Mouse (Mus musculus) cerebellum, adult 9-10 months (tissue): ENCODE measurements at regions not wholly inside any gene's neighbourhood (a gene's known extent, or its start where the extent isn't known, plus 50 kb on each side); places are given as distances from the start of the nearest gene placed in this dataset.

Experiments
- DNase-seq: peaks from one replicate; pipeline ENCODE4 v3.0.0; 2022

DNA sequence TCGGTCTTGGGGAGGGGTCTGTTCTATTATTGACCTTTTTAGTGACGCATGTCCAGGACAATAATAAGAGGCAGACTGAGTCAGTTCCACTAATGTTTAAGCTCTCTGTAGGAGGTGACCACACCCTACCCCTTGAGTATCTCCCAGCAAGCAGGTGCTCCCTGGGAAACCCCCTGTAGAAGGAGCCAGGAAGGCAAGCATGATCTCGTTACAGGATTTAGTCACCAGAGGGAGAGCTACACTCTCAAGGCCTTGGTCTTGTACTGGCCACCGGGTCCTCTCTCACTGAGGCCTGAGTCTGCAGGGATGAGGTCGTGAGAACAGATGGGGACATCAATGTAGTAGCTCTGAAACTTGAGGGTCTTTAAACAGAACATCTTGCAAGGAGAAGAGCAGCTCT, 55.3 kb upstream of the Ccnd2 start:
- no peak for DNase-seq

DNA sequence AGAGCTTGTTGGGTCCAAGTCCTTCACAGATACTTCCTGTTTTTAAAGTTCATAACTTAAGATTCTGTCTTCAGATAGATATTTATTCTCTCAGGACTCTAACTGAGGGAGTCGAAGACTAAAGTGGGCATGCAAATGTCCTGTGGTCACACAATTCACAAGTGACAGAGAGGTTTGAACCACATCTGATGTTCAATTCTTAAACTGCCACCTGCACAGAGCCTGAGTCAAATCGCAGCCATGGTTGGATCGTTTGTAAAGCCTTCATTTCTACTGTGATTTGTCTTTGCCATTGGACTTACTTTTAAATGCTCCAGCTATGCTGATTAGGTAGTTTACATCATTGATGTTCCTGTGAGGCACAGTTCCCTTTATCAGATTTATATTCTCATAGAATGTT, 61.4 kb upstream of the Ccnd2 start:
- DNase-seq, result no peak

DNA sequence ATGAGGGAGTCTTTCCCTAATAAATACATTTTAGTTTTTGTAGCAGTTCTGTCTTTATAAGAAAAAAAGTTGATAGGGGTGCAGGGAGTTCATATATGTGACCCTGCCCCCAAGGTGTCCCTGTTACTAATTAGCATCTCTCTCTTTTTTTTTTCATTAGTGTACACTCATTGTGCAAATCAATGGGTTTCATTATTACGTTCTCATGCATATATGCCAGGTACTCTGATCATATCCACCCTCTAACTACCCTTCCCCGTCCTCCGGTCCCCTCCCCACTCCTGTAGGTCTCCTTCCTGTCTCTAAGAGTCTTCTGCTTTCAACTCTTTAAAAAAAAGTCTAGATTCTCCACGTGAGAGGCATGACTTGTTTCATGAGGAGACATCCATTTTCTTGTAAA, 63.9 kb upstream of the Ccnd2 start:
- DNase-seq, result no peak

DNA sequence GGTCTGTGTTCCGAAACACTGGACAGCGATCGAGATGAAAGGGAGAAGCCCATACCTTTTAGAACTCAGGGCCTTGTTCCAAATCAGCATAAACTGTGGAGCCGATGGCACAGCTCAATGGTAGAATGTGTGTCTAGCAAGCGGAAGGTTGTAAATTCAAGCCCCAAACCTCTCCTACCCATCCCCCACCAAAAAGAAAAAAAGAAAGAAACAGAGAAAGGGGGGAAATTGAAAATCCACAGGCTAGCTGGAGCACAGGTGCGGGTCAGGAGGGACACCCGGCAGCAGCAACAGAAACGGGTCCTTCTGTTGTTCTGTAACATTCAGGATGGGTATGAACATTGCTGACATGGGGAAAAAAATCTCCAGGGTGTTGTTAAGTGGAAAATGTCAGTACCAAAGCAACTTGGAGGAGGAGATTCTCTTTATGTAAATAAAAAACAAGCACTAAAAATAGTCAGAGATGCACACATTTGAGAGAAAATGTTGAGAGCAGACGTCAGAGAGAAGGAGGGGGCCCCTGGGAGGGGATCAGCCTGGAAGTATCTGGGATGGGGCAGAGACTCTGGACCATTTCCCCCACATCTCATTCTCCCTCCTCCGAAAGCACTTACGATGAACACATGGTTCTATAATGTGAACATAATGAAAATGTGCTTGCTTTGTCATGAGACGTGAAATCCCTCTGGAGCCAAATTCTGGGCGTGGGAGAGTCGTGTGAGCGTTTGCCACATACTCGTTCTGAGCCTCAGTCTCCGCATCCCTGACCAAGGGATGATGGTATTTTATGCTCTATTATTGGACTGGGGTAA, 66.8 kb upstream of the Ccnd2 start:
- DNase-seq, result no peak

DNA sequence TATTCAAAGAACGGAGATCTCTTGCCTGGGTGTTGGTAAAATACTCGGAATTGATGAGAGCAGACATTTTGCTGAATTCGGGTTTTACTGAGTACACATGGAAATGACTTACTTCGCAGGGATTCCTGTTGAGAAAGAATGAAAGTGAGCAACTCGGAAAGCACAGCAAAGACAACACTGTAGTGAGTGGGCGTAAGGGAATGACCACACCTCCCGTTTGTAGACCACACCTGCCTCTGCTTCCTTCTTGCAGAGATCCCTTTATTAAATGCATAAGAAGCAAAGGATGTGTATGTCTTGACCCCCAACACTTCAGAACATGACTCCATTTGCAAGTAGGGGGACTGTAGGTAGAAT, 67.4 kb upstream of the Ccnd2 start:
- DNase-seq, result no peak

DNA sequence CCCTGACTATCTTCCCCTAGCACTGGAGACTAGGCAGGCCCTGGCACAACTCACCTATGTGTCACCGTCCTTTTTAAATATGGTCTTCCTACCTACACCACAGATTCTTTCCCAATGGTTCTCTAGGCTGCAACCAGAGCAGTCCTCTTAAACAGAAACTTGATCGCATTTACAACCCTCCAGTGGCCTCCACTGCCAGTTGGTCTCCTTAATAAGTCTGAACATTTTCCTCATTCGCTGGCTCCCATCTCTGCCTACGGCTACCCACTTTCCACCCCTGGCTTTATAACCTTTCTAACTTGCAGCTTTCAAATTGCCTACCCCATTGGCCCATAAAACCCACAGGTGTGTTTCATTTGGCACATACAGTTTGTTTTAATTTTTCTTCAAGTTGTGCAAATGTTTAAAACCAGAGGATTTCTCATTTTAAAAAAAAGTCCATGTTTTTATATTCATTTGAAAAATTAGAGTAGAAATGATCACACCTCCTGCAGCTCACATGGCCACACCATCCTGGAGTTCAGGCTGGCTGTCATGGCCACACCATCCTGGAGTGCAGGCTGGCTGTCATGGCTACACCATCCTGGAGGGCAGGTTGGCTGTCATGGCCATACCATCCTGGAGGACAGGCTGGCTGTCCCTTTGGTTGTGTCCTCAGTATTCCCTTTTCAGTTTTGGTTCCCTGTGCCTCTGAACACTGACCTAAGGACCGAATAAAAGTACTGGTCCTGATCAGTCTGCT, 74.4 kb upstream of the Ccnd2 start:
- no peak for DNase-seq

DNA sequence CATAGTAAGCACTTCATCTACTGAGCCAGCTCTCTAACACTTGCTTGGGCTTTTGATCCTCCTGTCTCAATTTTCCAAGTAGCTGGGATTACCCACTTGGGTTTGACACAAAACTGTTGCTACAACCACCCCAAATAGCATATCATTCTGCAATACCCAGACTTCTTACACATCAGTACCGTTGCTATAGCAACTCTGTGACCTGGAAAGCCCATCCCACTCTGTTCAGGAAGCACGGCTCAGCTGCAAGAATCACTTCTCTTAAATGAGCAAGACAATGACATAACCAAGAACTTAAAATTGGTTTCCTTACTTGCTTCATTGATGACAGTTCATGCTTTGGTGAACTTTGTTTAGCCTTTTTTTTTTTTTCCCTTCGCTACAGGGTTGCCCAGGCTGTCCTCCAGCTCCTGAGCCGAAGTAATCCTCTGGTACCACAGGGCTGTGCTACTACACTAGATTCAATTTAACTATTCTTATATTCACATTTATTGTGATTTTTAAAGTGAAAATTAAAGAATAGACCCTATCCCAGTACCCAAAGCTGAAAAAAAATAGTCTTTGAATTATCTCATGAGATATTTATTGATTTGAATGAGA, 84.6 kb upstream of the Ccnd2 start:
- DNase-seq, result no peak

DNA sequence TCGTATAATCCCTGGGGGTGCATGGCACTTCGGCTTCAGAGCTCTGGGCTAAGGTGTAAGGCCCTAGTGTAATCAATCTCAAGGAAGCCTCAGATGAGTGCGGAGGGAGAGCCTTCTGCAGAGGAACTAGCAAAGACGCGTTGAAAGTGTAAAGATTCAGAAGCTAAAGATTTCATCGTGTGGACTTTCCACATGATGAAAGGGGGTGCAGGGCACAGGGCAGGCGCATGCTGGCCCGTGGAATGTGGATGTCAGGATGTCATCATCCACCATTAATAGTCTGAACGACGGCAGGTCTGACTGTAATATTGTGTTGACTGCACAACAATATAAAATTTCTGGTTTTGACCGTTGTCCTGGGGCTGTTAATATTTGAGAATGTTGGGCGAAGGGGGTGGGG, 85.2 kb upstream of the Ccnd2 start:
- DNase-seq, result no peak

DNA sequence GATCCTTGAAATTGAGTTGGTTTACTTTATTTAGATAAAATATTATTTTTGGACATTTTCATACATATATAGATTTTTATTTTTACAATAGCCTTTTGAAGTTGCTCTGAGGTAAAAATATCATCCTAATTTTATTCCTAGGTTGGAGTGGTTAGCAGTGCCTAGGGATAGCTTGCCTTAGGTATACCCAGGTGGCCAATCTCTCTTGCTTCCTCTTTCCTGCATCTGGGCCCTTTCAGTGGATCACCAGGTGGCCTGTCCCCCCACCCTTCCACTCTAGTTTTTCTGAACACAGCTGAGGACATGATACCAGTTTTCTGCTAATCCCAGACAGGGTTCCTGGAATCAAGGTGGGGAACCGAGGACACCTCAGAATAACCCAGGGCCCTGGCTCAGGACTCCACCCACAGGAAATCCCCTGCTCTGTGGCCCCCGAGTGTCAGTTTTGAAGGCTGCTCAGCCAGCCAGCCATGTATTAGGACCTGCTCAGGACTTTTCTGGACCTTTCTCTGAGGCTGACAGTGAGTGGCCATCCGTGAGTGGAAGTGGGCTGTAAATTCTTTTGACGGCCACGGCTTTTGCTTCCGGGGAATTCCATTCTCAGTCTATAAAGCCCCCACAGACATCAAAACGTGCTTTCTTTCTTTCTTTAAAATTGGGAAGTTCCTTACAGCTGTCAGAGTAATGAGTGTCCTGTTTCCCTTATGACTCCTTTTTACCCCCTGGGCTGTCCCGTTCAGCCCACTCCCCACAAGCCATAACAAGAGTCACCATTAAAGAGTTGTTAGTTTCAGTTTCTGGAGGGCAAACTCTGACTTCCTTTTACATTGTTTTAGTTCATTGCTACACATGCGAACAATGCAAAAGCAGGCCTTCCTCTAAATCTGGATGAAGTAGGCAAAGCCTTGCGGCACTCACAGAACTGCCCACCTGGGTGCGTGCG, 87.8 kb upstream of the Ccnd2 start:
- no peak for DNase-seq

DNA sequence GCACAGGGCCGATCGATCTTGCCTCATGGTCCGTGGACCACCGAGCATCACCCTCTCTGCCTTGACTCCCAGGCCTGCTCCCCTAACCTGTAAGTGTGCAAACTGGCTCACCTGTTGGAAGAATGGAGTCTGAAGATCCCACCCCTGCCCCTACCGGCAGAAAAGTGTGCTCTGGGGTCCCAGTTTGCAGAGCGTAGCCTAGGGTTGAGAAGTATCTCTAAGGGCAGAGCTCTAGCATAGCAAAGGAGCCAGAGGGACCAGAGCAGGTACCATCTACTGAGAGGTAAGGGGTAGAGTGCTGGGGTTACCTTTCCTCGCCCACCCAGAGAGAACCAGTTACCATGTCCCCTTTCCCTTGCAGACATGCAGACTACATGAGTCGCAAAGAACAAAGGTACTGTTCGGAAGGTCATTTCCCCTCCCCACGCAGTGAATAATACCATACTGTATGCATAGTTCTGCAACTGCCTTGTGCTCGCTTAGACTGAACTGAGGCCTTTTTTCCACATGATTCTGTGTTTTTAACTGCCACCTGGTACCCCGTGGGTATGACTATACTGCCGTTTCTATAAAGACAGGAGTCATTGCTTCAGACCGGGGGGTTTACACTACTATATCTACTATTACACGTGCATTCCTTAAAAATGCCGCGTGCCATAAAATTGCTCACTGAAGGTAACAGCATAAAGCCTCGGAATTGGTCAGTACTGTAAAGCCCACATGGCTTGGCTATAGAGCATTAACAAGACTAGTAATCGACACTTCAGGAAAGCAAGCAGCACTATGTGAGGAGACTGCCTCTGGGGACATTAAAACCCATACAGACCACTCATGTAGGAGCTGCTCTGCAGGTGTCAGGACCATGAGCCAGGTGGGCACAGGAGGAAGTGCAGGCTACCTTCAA, 88.7 kb upstream of the Ccnd2 start:
- no peak for DNase-seq

DNA sequence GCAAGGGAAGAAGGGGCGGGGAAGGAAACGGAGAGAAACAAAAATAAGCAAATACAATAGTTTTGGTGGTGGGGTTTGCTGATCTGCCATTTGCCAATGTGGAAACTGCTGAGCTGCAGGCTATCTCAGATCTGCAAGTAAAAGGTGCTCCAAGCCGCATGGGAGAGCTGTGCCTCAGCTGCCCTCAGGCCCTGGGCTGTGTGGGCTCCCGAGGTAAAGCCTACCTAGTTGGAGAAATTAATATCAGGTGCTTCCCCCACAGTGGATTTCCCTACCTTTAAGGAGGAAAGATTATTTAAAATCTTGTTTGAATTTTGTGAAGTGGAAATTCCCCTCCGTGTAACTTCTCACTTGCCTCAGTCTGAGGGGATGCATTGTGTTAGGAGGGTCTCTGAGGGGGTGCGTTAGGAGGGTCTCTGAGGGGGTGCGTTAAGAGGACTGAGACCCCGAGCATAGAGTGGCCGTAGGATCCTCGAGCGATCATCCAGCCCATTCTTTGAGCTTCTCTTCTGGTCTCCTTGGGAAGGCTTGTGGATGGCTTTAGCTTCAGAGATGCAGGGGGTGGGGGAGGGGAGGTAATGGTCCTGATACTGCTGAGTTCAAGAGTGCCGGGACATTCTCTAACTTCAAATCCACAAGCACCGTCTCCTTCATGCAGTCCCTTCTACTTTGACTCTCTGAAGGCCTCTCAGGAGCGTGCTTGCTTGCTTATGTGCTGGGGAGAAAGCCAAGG, 89.9 kb upstream of the Ccnd2 start:
- DNase-seq, result no peak

DNA sequence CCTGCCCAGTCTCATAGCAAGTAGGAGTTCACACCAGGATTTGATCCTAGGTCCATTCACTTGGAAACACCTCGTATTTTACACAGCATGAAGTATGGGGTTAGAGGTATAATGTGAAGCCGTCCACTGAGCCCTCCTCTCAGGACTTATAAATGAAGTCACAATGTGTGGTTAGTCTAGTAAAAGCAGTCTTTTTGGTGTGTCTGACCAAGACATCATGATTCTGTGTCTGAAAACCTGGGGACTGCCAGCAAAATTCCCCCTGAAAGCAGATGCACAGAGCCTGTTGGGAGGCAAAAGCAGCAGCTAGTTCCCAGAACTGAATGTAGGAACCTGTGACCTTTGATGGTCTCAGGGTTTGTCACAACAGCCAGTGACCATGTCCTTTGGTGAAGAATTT, 91.0 kb upstream of the Ccnd2 start:
- DNase-seq, result no peak

DNA sequence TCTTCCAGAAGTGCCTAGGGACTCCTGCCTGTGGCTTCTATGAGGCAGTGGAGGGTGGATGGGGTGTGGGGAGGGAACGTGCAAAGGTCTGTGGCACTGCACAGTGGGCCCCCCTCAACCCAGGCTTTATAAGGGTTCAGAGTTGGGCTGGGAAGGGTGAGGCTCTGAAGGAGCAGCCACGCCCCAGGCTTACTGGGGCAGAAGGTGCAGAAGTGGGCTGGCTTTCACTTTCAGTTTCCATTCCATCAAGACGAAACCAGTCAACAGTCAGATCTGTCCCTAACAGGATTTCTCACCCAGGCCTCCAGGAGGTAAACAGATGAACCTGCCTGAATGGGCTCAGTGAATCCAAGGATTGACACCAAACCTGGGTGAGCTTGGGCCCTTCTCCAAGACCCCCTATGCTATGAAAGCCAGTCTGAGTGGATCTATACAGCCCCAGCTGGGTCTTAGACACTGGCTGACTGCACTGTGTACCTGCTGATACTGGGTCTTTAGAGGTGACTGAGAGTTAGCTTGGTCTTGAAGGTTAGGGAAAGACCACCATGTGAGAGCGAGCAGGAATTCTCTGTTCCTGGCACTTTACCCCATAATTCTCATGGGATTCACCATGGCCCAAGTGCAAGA, 93.9 kb upstream of the Ccnd2 start:
- DNase-seq, result no peak

DNA sequence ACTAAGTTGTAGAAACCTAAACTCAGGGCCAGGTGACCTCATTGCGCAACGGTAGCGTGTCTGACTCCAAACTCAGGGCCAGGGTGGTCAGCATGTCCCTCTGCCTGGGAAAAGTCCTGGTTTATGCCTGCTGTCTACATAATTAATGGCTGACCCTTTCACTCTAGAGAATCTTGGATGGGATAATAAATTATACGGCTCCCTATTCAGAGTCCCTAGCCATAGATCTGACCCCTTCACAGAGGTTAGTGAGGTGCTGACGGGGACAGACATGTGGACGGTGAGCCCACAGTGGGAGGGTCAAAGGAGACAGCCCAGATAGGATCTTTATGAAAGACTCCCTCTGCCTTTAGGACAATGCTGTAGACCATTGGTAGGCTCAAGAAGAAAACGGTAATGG, 94.7 kb upstream of the Ccnd2 start:
- no peak for DNase-seq

DNA sequence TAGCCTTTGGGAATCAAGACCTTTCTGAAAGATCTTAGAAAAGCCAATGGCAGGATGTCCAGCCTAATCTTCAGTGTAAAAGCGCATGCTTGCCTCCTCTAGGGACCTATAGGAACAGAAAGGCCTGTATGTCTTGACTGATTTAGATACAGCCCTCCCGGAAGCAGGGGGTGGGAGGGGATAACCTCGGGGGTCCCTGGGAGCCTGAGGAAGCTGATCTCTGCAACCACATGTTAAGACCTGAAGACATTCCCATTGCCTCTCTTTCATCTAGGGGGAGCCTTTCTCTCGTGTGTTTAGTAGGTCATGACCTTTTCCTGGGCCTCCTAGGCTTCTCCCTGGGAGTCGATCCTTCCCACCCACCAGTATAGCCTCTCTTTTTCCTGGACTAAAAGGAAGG, 95.3 kb upstream of the Ccnd2 start:
- DNase-seq, result no peak

DNA sequence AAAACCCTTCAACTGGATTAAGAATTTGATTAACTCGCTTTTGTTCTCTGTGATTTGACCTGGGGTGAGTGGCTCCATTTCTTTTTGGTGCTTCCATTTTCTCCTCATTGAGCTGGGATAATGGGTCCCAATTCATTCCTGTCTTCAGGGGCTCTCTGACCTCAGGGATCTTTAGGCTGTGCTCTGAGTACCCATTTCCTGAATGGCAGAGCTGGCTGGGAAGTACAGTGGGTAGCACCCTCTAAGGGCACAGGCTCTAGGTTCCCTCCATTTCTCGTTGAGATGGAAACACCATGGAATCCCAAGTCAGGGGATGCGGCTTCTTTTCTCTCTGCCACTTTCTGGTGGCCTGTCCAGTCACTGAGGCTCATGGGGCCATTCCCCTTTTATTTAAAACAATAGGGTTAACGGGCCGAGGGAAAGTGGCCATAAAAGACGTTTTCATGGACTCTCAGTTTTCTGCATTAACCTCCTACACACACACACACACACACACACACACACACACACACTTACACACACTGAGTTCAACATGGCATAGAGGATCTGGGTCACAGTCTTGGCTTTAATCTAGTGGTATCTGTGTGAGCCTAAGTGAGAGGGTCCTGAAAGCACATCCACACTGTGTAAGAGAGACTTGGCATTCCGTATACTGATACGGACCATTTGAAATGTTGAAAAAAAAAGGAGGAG, 98.3 kb upstream of the Ccnd2 start:
- no peak for DNase-seq

DNA sequence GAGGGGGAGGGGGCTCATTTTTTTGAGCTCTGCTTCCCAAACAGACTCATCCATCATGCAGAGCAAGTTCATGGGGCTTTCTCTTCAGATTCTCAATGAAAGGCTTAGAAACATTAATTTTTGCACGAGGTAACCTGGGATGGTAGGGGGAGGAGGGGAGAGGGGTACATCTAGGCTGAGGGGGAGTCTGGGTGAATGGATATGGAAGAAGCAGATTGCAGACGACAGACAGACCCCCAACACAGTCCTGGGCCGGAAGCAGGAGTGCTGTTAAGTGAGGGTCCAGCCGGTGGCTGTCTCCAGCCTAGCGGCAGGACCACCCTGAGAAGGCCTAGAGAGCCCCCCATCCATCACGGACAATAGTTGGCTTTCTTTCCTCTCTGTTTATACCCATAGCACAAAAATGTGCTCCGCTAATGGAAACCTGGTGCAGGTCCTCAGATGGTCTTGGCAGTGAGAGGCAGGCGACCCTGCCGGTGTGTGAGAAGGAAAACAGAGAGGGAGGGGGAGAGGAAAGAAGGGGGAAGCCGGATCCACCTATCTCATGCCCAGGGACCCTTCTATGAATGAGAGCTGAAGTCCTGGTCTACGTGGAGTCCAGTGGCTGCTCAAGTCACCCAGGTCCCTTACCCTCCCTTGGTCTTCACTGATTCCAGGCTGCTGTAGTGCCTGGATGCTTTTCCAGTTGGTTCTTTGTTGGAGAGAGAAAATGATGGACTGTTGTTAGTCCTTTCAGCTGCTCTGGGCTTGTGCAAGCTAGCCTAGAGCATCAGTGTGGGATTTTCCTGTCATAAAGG, 99.1 kb upstream of the Ccnd2 start:
- DNase-seq, result no peak

DNA sequence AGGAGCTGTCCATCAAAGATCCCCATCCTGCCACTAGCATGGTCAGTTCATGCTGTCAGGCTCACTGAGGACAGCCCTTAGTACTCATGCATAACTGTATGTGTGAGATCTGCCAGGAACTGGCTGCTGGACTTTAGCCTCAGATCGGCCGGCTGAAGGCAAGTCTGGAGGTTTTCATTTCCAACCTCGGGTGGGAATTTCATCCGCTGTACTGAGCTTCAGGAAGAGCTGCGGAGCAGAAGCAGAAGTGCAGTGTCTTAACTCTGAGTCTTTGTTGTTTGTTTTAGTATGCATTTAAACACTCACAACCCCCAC, 99.6 kb upstream of the Ccnd2 start:
- no peak for DNase-seq

DNA sequence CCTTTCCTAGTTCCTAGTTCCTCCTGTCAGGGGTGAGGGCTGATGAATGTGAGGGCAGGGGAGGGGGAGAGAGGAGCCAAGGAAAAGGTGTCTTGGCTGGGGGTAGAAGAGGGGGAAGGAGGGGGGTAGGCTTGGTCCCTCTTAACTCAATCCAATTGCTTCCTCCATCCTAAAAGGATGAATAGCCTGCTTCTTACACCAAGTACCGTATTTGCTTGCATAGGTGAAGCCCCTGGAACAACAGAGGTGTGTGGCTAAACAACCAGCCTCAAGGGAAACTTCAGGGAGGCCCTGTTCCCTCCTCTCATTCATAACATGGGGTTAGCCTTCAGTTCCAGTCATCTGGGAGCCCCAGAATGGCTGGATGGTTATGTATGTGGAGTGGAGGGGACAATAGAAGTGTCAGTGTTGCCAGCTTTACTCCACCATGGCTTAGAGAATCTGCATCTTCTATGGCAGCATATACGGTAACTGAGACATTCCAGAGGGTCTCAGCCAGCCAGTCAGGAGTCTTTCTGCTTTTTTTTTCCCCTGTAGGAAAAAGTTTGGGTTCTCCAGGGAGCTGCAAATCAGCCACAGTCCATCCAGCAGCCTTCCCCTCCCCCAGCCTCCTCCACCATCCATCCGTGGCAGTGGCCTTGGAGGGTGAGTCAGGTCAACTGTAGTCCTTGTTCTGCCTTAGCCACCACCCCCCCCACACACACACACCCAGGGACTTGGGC, 100.2 kb upstream of the Ccnd2 start:
- DNase-seq, result no peak
